Mouse (Mus musculus): ENCODE data around the gene Timm13.

- TF ChIP-seq CTCF (IDR thresholded peaks at IDR 0.05; ENCODE audit: low read depth, low read length) (no peak), EP300 (IDR thresholded peaks at IDR 0.05; ENCODE audit: insufficient read depth, low read depth, low read length) (no peak)
Observed at GRCm38 (mm10) chr10:80943701-80944100, 42.9 kb upstream of the Timm13 start.

All from ES-Bruce4 (cell line).